Mouse (Mus musculus) gastrocnemius, adult 2 months (tissue): ENCODE data around the gene Ubb. TPM values are rescaled to one million over a fixed set of nuclear protein-coding genes. Genes with fewer than 3 reads are reported as not detected.

Source experiments
- DNase-seq: peaks from one replicate; pipeline ENCODE4 v3.0.0; 2022
- H3K27ac ChIP-seq: fragments of 200-600 bp; 2 replicates; pipeline ENCODE4 v1.8.1; 2022; ENCODE audit warnings: mild to moderate bottlenecking
- H3K4me3 ChIP-seq: fragments of 200-600 bp; 2 replicates; pipeline ENCODE4 v1.8.1; 2022; ENCODE audit warnings: mild to moderate bottlenecking, moderate library complexity
- CTCF ChIP-seq: fragments of 200-600 bp; IDR thresholded peaks from 2 replicates; pipeline ENCODE4 v1.8.1; 2022; ENCODE audit warnings: antibody characterized with exemption, mild to moderate bottlenecking, moderate library complexity
- intact Hi-C: fragments of 180-260 bp; cut with DNase I; formaldehyde crosslinking; loops from one replicate; pipeline ENCODE4 v1.15.1; 2025
- total RNA-seq, 2 experiments: library from RNA; stranded (reverse); gene quantifications; 2 replicates each; pipeline ENCODE4 v1.2.3; 2021

Ubb gene
- total RNA-seq, 2 experiments from 2014 or later = 776 to 989 TPM

GRCm38 (mm10) chr11:62538321-62539088, 12.5 kb upstream of the Ubb start:
- H3K27ac ChIP-seq = peak overlapping the region; percentile 87
- peak overlapping the region; percentile 85 for H3K4me3 ChIP-seq
- DNase-seq = peak; percentile 84
- intact Hi-C loops = loop anchor here (2.0 kb wide), 2 partner anchors 36 to 82 kb away; partner anchors contain the start of gene Trpv2
- peak; percentile 21; the same call in 1 of the 2 replicates for TF ChIP-seq CTCF

DNA sequence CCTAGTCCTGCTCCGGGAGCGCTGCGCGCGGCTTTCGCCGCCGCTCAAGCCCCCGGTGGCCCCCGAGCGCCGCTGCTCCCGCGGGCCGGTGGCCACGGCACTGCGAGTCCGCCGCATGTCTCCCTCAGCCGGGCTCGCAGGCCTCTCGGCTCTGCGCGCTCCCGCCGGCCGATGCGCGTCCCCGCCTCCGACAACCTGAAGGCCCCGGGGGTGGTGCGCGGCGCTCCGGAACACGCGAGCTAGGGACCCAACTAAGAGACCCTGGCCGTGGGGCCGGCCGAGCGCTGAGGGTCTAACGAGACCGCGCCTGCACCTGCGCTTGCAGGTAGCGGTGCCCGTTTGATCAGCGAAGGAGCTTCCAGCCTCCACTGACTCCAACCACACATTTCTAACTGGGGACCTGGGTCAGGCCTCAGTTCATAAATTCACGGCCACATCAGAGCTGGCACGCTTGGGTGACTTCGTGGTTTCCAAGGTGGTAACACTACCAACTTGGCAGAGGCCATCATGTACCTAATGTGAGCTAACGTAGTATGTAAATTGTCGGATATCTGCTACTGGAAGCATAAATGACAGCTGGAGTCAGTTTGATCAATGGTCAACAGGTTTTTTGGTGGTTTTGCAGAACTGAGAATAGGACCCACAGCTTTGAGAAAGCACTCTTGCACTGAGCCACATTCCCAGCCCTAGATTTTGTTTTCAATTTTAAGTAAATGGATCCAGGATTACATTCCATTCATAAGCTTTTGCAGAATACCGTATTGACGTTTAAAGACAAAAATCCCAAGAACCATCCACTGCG, 11.7 kb upstream of the Ubb start, which contains the start of gene Cenpv:
Cenpv (minus strand) TSS at position 173 of the 802 bp plus-strand sequence.
- Histone ChIP-seq H3K4me3 (peak within 1 kb of the TSS; percentile 85), H3K27ac (peak within 1 kb of the TSS; percentile 87)
- peak; percentile 86 for DNase-seq
- TF ChIP-seq CTCF = no peak
- intact Hi-C loops = loop anchor here (2.0 kb wide), 2 partner anchors 36 to 82 kb away; partner anchors contain the start of gene Trpv2

GRCm38 (mm10) chr11:62540167-62540566, 10.8 kb upstream of the Ubb start:
- DNase-seq = no peak
- no peak for TF ChIP-seq CTCF
- intact Hi-C loops = no loop called here
- no peak overlapping the region for H3K4me3 ChIP-seq
- no peak overlapping the region for H3K27ac ChIP-seq

DNA sequence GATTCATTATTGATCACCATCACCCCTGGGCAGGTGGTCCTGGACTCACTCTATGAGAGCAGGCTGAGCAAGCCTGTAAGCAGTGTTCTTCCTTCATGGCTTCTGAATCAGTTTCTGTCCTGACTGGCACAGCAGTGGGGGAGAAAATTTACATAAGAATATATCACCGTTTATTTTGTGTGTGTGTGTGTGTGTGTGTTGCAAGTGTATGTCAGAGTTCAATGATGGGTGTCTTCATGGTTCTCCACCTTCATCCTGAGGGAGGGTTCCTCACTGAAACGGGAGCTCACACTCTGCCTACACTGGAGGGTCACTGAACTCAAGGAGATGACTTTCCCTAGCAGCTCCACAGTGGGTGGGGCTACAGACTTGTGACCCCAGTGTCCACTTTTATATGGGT, 10.0 kb upstream of the Ubb start:
- DNase-seq = no peak
- Histone ChIP-seq H3K4me3 (no peak overlapping the region), H3K27ac (no peak overlapping the region)
- TF ChIP-seq CTCF = no peak
- intact Hi-C loops = no loop called here

DNA sequence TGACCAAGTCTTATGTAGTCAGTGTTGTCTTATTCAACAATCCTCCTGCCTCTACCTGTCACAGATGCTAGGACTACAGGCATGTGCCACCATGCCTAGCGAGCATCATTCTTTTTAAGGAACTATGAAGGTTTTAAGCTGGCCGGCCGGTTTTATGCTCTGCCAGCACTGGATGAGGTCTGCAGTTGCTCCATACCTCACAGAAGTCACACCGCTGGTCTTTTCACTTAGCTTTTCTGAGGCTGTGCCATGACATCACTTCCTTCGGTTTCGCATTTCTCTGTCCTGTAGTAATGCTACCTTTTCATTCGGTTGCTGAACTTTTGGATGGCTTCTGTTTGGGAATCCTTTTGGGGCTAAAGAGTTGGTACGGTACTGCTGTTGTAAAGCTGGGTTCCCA, 9.4 kb upstream of the Ubb start:
- intact Hi-C loops = no loop called here

GRCm38 (mm10) chr11:62543991-62544390, 7.0 kb upstream of the Ubb start:
- H3K4me3 ChIP-seq = no peak overlapping the region
- H3K27ac ChIP-seq = no peak overlapping the region
- no peak for TF ChIP-seq CTCF
- intact Hi-C loops = no loop called here
- DNase-seq = no peak

More for the DNA sequence above, 9.4 kb upstream of the Ubb start:
- no peak overlapping the region for H3K4me3 ChIP-seq
- H3K27ac ChIP-seq = no peak overlapping the region
- TF ChIP-seq CTCF = no peak
- DNase-seq = no peak

- Histone ChIP-seq H3K27ac (peak overlapping the region; percentile 98), H3K4me3 (peak overlapping the region; percentile 96)
- intact Hi-C loops = loop anchor here (2.0 kb wide), 1 partner anchor 93 kb away; no protein-coding TSS in a partner anchor
- no peak for TF ChIP-seq CTCF
- DNase-seq = peak; percentile 89
Measured at GRCm38 (mm10) chr11:62549782-62550181, 1.2 kb upstream of the Ubb start.

DNA sequence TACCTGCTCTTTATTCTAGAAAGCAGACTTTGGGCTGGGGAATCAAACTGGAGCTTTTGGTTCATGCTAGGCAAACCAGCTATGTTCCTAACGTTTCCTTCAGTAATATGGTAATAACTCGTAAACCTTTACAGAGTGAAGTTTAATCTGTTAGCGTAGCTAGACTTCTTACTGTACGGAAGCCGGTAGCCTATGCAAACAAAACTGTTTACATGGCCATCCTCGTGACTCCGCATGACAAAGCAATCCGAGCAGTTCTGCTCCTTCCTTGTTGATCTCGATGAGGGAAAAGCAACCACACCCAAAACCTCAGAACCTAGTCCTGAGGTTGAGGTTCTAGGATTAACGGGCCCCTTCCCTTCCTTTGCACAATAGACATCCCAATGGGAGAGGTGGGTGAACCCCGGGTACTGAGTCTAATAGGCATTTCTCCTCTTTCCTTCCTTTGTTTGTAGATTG, 715 bp upstream of the Ubb start:
- peak overlapping the region; percentile 96 for H3K4me3 ChIP-seq
- no peak for TF ChIP-seq CTCF
- intact Hi-C loops = loop anchor here (2.0 kb wide), 1 partner anchor 93 kb away; no protein-coding TSS in a partner anchor
- peak overlapping the region; percentile 98 for H3K27ac ChIP-seq
- DNase-seq = peak; percentile 57

GRCm38 (mm10) chr11:62551226-62552119, 502 bp downstream of the Ubb start:
- intact Hi-C loops = loop anchor here (2.0 kb wide), 1 partner anchor 95 kb away; no protein-coding TSS in a partner anchor
- Histone ChIP-seq H3K27ac (peak overlapping the region; percentile 98), H3K4me3 (peak overlapping the region; percentile 96)
- no peak for TF ChIP-seq CTCF
- peak; percentile 95 for DNase-seq

GRCm38 (mm10) chr11:62553186-62553585, 2.2 kb downstream of the Ubb start:
- Histone ChIP-seq H3K27ac (peak overlapping the region; percentile 72), H3K4me3 (peak overlapping the region; percentile 77)
- DNase-seq = no peak
- intact Hi-C loops = no loop called here
- no peak for TF ChIP-seq CTCF

DNA sequence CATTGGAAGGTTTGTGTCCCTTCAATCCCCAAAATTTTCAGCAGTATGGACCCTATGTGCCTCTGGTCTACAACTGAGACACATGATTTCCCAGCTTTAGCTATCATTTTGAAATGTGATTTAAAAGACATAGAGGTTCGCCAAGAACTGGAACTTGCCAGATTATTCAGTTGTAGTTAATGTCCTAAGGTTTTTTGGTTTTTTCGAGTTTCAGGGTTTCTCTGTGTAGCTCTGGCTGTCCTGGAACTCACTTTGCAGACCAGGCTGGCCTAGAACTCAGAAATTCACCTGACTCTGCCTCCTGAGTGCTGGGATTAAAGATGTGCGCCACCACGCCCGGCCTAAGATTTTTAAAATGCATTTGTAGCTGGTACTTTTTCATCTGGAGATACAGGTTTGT, 2.7 kb downstream of the Ubb start:
- intact Hi-C loops = no loop called here
- TF ChIP-seq CTCF = no peak
- Histone ChIP-seq H3K4me3 (peak overlapping the region; percentile 77), H3K27ac (peak overlapping the region; percentile 72)
- DNase-seq = no peak
